Mouse (Mus musculus) CH12.LX (cell line): Measurements from ENCODE around the gene Dnajc2. TPM values are rescaled to one million over a fixed set of nuclear protein-coding genes. Genes with fewer than 3 reads are reported as not detected.
A peak's percentile ranks its signal among the peaks of the same experiment; 100 is the strongest.

Source experiments
- DNase-seq: peaks from one replicate; pipeline ENCODE4 v3.0.0-alpha.2; 2013; ENCODE audit errors: extremely low read depth
- H3K27ac ChIP-seq: 2 replicates; pipeline ENCODE4 v1.5.1; 2012; ENCODE audit warnings: low read depth, mild to moderate bottlenecking, control low read depth, moderate library complexity; ENCODE audit not compliant: insufficient read depth
- H3K27me3 ChIP-seq: replicated peaks from 2 replicates; pipeline ENCODE3; 2012; ENCODE audit warnings: inconsistent platforms
- H3K36me3 ChIP-seq, 2 experiments: replicated peaks in 1 of 2; 2 replicates each; pipeline versions ENCODE3 to v1.6.1; 2012; ENCODE audit warnings: inconsistent platforms in 1 of 2, low read length in 1 of 2, mild to moderate bottlenecking in 1 of 2, mixed read lengths in 1 of 2, moderate library complexity in 1 of 2; ENCODE audit not compliant: control insufficient read depth in 1 of 2, insufficient read depth in 1 of 2
- H3K4me1 ChIP-seq, 2 experiments: 2 replicates each; pipeline ENCODE4 v1.6.1; 2012; ENCODE audit warnings: inconsistent platforms in 1 of 2, moderate library complexity in 1 of 2; ENCODE audit not compliant: insufficient read depth in 2 of 2, control insufficient read depth in 1 of 2
- H3K4me2 ChIP-seq: 2 replicates; pipeline ENCODE4 v1.6.1; 2012; ENCODE audit warnings: low read depth, mild to moderate bottlenecking, control low read depth; ENCODE audit not compliant: poor library complexity, insufficient read depth, severe bottlenecking
- H3K4me3 ChIP-seq, 3 experiments: fragments of 150-350 bp in 1 of 3; sonication (generic) in 1 of 3; replicated peaks in 1 of 3; 2 replicates each; pipeline versions ENCODE3 to v1.5.1; 2011 to 2012; ENCODE audit warnings: low read depth in 2 of 3, low read length in 2 of 3, mild to moderate bottlenecking in 2 of 3, moderate library complexity in 2 of 3, control low read depth in 1 of 3, improper control_type of control experiment in 1 of 3, inconsistent platforms in 1 of 3, mixed read lengths in 1 of 3; ENCODE audit not compliant: poor library complexity in 1 of 3
- H3K79me2 ChIP-seq: replicated peaks from 2 replicates; pipeline ENCODE4 v1.6.1; 2012; ENCODE audit warnings: mild to moderate bottlenecking, moderate library complexity; ENCODE audit not compliant: control insufficient read depth, poor library complexity, insufficient read depth, severe bottlenecking; ENCODE audit errors: extremely low read depth
- H3K9ac ChIP-seq: 2 replicates; pipeline ENCODE4 v1.6.1; 2012; ENCODE audit warnings: low read depth, mild to moderate bottlenecking, control low read depth, moderate library complexity; ENCODE audit not compliant: insufficient read depth
- H3K9me3 ChIP-seq: replicated peaks from 2 replicates; pipeline ENCODE3; 2012; ENCODE audit warnings: low read length, inconsistent platforms, mixed read lengths
- BHLHE40 ChIP-seq: IDR thresholded peaks from 2 replicates; pipeline ENCODE4 v1.6.1; 2011; ENCODE audit warnings: mild to moderate bottlenecking, low read depth, low read length, improper control_type of control experiment
- CHD1 ChIP-seq: IDR thresholded peaks from 2 replicates; pipeline ENCODE4 v1.6.1; 2012; ENCODE audit warnings: low read depth, low read length, improper control_type of control experiment, inconsistent platforms
- CHD2 ChIP-seq: IDR thresholded peaks from 2 replicates; pipeline ENCODE4 v1.6.1; 2011; ENCODE audit warnings: low read length, improper control_type of control experiment
- CTCF ChIP-seq, 2 experiments: IDR thresholded peaks in 1 of 2; conservative IDR thresholded peaks in 1 of 2; 2 replicates each; pipeline ENCODE4 v1.5.1; 2011 to 2012; ENCODE audit warnings: low read depth in 2 of 2, low read length in 2 of 2, improper control_type of control experiment in 1 of 2, inconsistent platforms in 1 of 2, mild to moderate bottlenecking in 1 of 2, moderate library complexity in 1 of 2
- E2F4 ChIP-seq: IDR thresholded peaks from 2 replicates; pipeline ENCODE4 v1.6.1; 2011; ENCODE audit warnings: low read depth, low read length, improper control_type of control experiment; ENCODE audit not compliant: insufficient replicate concordance
- ELF1 ChIP-seq: IDR thresholded peaks from 2 replicates; pipeline ENCODE4 v1.6.1; 2014; ENCODE audit warnings: low read depth, mild to moderate bottlenecking, inconsistent platforms, low read length, improper control_type of control experiment
- EP300 ChIP-seq: IDR thresholded peaks from 2 replicates; pipeline ENCODE4 v1.6.1; 2011; ENCODE audit warnings: low read length, improper control_type of control experiment
- ETS1 ChIP-seq: conservative IDR thresholded peaks from 2 replicates; pipeline ENCODE4 v1.6.1; 2012; ENCODE audit warnings: low read depth, mild to moderate bottlenecking, inconsistent platforms, low read length, improper control_type of control experiment, moderate library complexity
- GABPA ChIP-seq: IDR thresholded peaks from 2 replicates; pipeline ENCODE4 v1.6.1; 2012; ENCODE audit warnings: low read depth, low read length, improper control_type of control experiment, inconsistent platforms; ENCODE audit not compliant: insufficient replicate concordance
- HCFC1 ChIP-seq: IDR thresholded peaks from 2 replicates; pipeline ENCODE4 v1.6.1; 2012; ENCODE audit warnings: low read depth, mild to moderate bottlenecking, inconsistent platforms, low read length, improper control_type of control experiment
- IRF4 ChIP-seq: IDR thresholded peaks from 2 replicates; pipeline ENCODE4 v1.6.1; 2014; ENCODE audit warnings: low read depth, mild to moderate bottlenecking, inconsistent platforms, low read length, improper control_type of control experiment
- JUN ChIP-seq: IDR thresholded peaks from 2 replicates; pipeline ENCODE4 v1.6.1; 2011; ENCODE audit warnings: low read depth, mild to moderate bottlenecking, low read length, improper control_type of control experiment, moderate library complexity; ENCODE audit not compliant: insufficient read depth
- JUND ChIP-seq: conservative IDR thresholded peaks from 2 replicates; pipeline ENCODE4 v1.6.1; 2011; ENCODE audit warnings: low read depth, low read length, improper control_type of control experiment
- KAT2A ChIP-seq: IDR thresholded peaks from 2 replicates; pipeline ENCODE4 v1.6.1; 2012; ENCODE audit warnings: low read length, improper control_type of control experiment, inconsistent platforms; ENCODE audit not compliant: insufficient replicate concordance
- MAFK ChIP-seq: IDR thresholded peaks from 2 replicates; pipeline ENCODE4 v1.6.1; 2011; ENCODE audit warnings: low read length, improper control_type of control experiment; ENCODE audit not compliant: insufficient replicate concordance
- MAX ChIP-seq: IDR thresholded peaks from 2 replicates; pipeline ENCODE4 v1.6.1; 2011; ENCODE audit warnings: low read length, improper control_type of control experiment
- MAZ ChIP-seq: IDR thresholded peaks from 2 replicates; pipeline ENCODE4 v1.6.1; 2012; ENCODE audit warnings: low read depth, mild to moderate bottlenecking, inconsistent platforms, low read length, improper control_type of control experiment, moderate library complexity
- MEF2A ChIP-seq: IDR thresholded peaks from 2 replicates; pipeline ENCODE4 v1.6.1; 2014; ENCODE audit warnings: low read depth, mild to moderate bottlenecking, inconsistent platforms, low read length, improper control_type of control experiment, borderline replicate concordance
- MXI1 ChIP-seq: IDR thresholded peaks from 2 replicates; pipeline ENCODE4 v1.6.1; 2011; ENCODE audit warnings: mild to moderate bottlenecking, low read depth, low read length, improper control_type of control experiment
- MYC ChIP-seq: IDR thresholded peaks from 2 replicates; pipeline ENCODE4 v1.6.1; 2011; ENCODE audit warnings: low read depth, mild to moderate bottlenecking, improper control_type of control experiment, low read length
- NELFE ChIP-seq: IDR thresholded peaks from 2 replicates; pipeline ENCODE4 v1.6.1; 2011; ENCODE audit warnings: low read depth, low read length, improper control_type of control experiment
- NRF1 ChIP-seq: IDR thresholded peaks from 2 replicates; pipeline ENCODE4 v1.6.1; 2014; ENCODE audit warnings: low read depth, mild to moderate bottlenecking, inconsistent platforms, low read length, improper control_type of control experiment, moderate library complexity
- PAX5 ChIP-seq: IDR thresholded peaks from 2 replicates; pipeline ENCODE4 v1.6.1; 2012; ENCODE audit warnings: low read length, inconsistent platforms, mixed read lengths
- POLR2A ChIP-seq: IDR thresholded peaks from 2 replicates; pipeline ENCODE4 v1.6.1; 2011; ENCODE audit warnings: low read depth, mild to moderate bottlenecking, improper control_type of control experiment, low read length
- POLR2AphosphoS2 ChIP-seq: IDR thresholded peaks from 2 replicates; pipeline ENCODE4 v1.6.1; 2011; ENCODE audit warnings: low read depth, low read length, improper control_type of control experiment
- RAD21 ChIP-seq: IDR thresholded peaks from 2 replicates; pipeline ENCODE4 v1.6.1; 2011; ENCODE audit warnings: low read depth, mild to moderate bottlenecking, low read length, improper control_type of control experiment, moderate library complexity
- RCOR1 ChIP-seq: conservative IDR thresholded peaks from 2 replicates; pipeline ENCODE4 v1.6.1; 2012; ENCODE audit warnings: low read depth, mild to moderate bottlenecking, inconsistent platforms, low read length, improper control_type of control experiment
- SIN3A ChIP-seq: IDR thresholded peaks from 2 replicates; pipeline ENCODE4 v1.6.1; 2012; ENCODE audit warnings: low read length, improper control_type of control experiment, inconsistent platforms
- SMC3 ChIP-seq: IDR thresholded peaks from 2 replicates; pipeline ENCODE4 v1.6.1; 2011; ENCODE audit warnings: low read depth, low read length, improper control_type of control experiment
- TBP ChIP-seq: conservative IDR thresholded peaks from 2 replicates; pipeline ENCODE4 v1.6.1; 2011; ENCODE audit warnings: low read depth, low read length, improper control_type of control experiment
- TCF12 ChIP-seq: IDR thresholded peaks from 2 replicates; pipeline ENCODE4 v1.6.1; 2014; ENCODE audit warnings: low read depth, mild to moderate bottlenecking, inconsistent platforms, low read length, improper control_type of control experiment
- UBTF ChIP-seq: IDR thresholded peaks from 2 replicates; pipeline ENCODE4 v1.6.1; 2012; ENCODE audit warnings: low read depth, mild to moderate bottlenecking, inconsistent platforms, low read length, improper control_type of control experiment, moderate library complexity
- USF1 ChIP-seq: IDR thresholded peaks from 2 replicates; pipeline ENCODE4 v1.6.1; 2014; ENCODE audit warnings: low read depth, mild to moderate bottlenecking, inconsistent platforms, low read length, improper control_type of control experiment
- USF2 ChIP-seq: conservative IDR thresholded peaks from 2 replicates; pipeline ENCODE4 v1.6.1; 2011; ENCODE audit warnings: low read depth, low read length, improper control_type of control experiment
- ZC3H11A ChIP-seq: IDR thresholded peaks from 2 replicates; pipeline ENCODE4 v1.6.1; 2012; ENCODE audit warnings: low read depth, mild to moderate bottlenecking, inconsistent platforms, low read length, improper control_type of control experiment
- ZKSCAN1 ChIP-seq: IDR thresholded peaks from 2 replicates; pipeline ENCODE4 v1.6.1; 2012; ENCODE audit warnings: low read depth, inconsistent platforms, low read length, improper control_type of control experiment, borderline replicate concordance
- ZMIZ1 ChIP-seq: IDR thresholded peaks from 2 replicates; pipeline ENCODE4 v1.6.1; 2012; ENCODE audit warnings: low read depth, mild to moderate bottlenecking, inconsistent platforms, low read length, improper control_type of control experiment
- ZNF384 ChIP-seq: IDR thresholded peaks from 2 replicates; pipeline ENCODE4 v1.6.1; 2012; ENCODE audit warnings: low read depth, low read length, improper control_type of control experiment, inconsistent platforms
- dilution Hi-C: fragments of 300-500 bp; cut with MboI; formaldehyde crosslinking; loops from 2 replicates; pipeline ENCODE4 v1.14.3; 2020; ENCODE audit warnings: low sequenced_read_pairs; ENCODE audit not compliant: extremely low pct_unique_long_range_greater_than_20kb, extremely low pct_ligation_motif_present
- in situ Hi-C: fragments of 300-500 bp; cut with MboI; formaldehyde crosslinking; loops from 3 replicates; pipeline ENCODE4 v1.14.3; 2019; ENCODE audit warnings: low sequenced_read_pairs, low pct_ligation_motif_present, low pct_unique_long_range_greater_than_20kb, mixed read lengths
- polyA plus RNA-seq: library from polyadenylated mRNA; unstranded; fragments of >175 nt; gene quantifications from 2 replicates; pipeline ENCODE4 v1.2.1, GENCODE M21; 2012; ENCODE audit warnings: low read depth; ENCODE audit not compliant: insufficient read length
- total RNA-seq, 2 experiments: library from RNA; depleted of rRNA; stranded (reverse); fragments of 300-350 nt in 1 of 2; fragments of >200 nt in 1 of 2; gene quantifications; 2 replicates each; pipeline ENCODE4 v1.2.3; 2012 to 2014

Dnajc2 gene
- 79.2 and 98.5 TPM in 2 replicates for total RNA-seq (2012; rRNA removed)
- 138 and 151 TPM in 2 replicates for total RNA-seq (2014; rRNA removed)
- 242 and 268 TPM in 2 replicates for polyA plus RNA-seq

- in situ Hi-C loops (no loop called here), dilution Hi-C loops (no loop called here)
- Histone ChIP-seq H3K36me3 (peaks cover 34 to 54% of the 10 kb centered on the region in 2 experiments), H3K9ac (peak within 1 kb of the TSS; percentile 82), H3K4me1 (peaks cover 3 to 32% of the 10 kb centered on the region in 2 experiments; a peak in 2 of 4 replicates), H3K27me3 (no peaks in the 10 kb centered on the region), H3K4me2 (peak within 1 kb of the TSS; percentile 93), H3K27ac (peak within 1 kb of the TSS; percentile 77), H3K79me2 (peaks cover 63% of the 10 kb centered on the region), H3K9me3 (no peaks in the 10 kb centered on the region), H3K4me3 (peak within 1 kb of the TSS; percentile 95 to 100 (median 96))
- DNase-seq: peak; percentile 88
- peak; percentile 98 for TF ChIP-seq ELF1
- TF ChIP-seq ZC3H11A: no peak
- peak; percentile 77 for TF ChIP-seq NRF1
- TF ChIP-seq CTCF (conservative IDR thresholded peaks at IDR 0.05 in 1 of 2, IDR thresholded peaks at IDR 0.05 in 1 of 2; ENCODE audit: low read depth in 2 of 2, low read length in 2 of 2): no peak
- peak; percentile 85 for TF ChIP-seq NELFE
- peak; percentile 89 for TF ChIP-seq CHD2
- no peak for TF ChIP-seq JUN
- TF ChIP-seq USF2: no peak
- no peak for TF ChIP-seq SMC3
- TF ChIP-seq MXI1: peak; percentile 94
- no peak for TF ChIP-seq CHD1
- no peak for TF ChIP-seq RAD21
- peak; percentile 83 for TF ChIP-seq POLR2A
- no peak for TF ChIP-seq PAX5
- peak; percentile 21; the same call in 1 of the 2 replicates for TF ChIP-seq ZNF384
- peak; percentile 91 for TF ChIP-seq HCFC1
- peak; percentile 68; the same call in 1 of the 2 replicates for TF ChIP-seq MEF2A
- TF ChIP-seq RCOR1: no peak
- TF ChIP-seq TCF12: peak; percentile 87
- peak; percentile 93 for TF ChIP-seq MAX
- no peak for TF ChIP-seq JUND
- 0 out of 2 replicates have a peak, but pooled peaks have one; percentile 34 for TF ChIP-seq MAFK
- TF ChIP-seq SIN3A: peak; percentile 97
- no peak for TF ChIP-seq USF1
- peak; percentile 95 for TF ChIP-seq MYC
- TF ChIP-seq E2F4: peak; percentile 92
- no peak for TF ChIP-seq UBTF
- TF ChIP-seq KAT2A: peak; percentile 81; the same call in 1 of the 2 replicates
- no peak; the same call in 1 of the 2 replicates for TF ChIP-seq POLR2AphosphoS2
- TF ChIP-seq ZKSCAN1: no peak
- TF ChIP-seq GABPA: no peak; the same call in 1 of the 2 replicates
- TF ChIP-seq BHLHE40: peak; percentile 86
- no peak for TF ChIP-seq EP300
- peak; percentile 57 for TF ChIP-seq IRF4
- TF ChIP-seq TBP: peak; percentile 87
- TF ChIP-seq MAZ: peak; percentile 31; the same call in 1 of the 2 replicates
- no peak for TF ChIP-seq ZMIZ1
- peak; percentile 35 for TF ChIP-seq ETS1
These were observed at the start of gene Dnajc2, which contains the start of gene Psmc2 for GRCm38 (mm10) chr5:21785053-21785452. Gene Dnajc2 (minus strand): TSS chr5:21785251. Gene Psmc2 (plus strand): TSS chr5:21785283.
